Mouse (Mus musculus) CH12F3 (cell line): ENCODE data around the gene Smg6.

Experiments
- in situ Hi-C: fragments of 300-500 bp; cut with MboI; formaldehyde crosslinking; loops from 2 replicates; pipeline ENCODE4 v1.14.3; 2020; ENCODE audit warnings: low sequenced_read_pairs

Gene Smg6

DNA sequence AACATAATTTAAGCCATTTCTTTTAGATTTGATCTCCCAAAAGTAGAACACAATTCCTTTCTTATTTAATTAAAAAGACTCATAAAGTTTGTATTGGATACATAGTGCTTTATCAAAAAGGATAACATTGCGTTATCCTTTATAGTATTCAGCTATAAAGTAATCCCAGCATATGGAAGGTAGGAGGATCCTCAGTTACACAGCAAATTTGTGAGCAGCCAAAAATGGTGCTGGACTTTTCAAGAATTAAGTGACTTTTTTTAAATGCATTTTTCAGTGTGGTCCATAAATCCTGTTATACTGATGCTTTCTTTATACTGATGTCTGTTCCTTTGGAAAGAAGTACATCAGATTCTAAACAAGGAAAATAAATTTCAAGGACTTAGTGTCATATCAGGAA is 169.1 kb downstream of the Smg6 start:
- in situ Hi-C loops, result no loop called here

DNA sequence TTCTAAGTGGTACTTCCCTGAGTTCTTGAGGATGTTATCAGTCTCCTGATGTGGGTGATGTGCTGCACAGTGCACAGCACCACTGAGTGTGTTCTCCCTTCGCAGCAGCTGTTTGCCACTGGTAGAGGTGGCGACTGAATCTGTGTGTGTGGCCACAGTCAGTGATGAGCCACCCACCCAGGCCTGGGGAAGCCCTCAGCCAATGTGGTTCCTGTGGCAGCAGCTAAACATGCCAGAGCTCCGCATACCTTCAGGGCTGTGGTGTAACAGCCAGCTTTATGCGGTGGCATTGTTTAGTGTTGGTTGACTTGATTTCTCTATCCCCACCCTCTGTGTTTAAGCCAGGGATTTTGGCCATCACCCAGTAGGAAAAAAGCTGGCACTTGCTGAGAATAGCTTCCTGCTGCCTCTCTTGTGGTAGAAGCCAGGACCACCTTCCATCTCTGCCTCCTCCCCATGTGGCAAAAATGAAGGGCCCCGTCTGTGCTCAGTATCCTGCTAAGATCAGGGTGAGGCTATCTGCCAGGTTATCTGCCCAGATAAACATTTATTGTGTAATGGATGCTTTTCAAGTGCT is 177.2 kb downstream of the Smg6 start:
- in situ Hi-C loops, result no loop called here

DNA sequence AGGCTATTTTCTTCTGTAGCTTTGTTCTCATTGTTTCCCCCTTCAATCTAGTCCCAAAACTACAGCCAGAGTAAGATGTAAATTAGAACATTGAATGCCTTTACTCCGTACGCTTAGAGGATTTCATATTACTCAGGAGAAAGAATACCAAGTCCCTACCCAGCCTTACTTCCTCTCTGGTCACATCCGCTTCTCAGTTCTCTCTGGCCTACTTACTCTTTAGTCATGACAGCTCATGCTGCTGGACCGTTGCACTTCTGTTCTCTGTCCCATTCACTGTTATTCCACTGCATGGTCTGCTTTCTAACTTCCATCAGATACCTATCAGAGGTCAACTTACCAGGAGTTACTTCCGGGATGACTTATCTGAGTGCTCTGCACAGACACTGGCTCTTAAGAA is 181.0 kb downstream of the Smg6 start:
- in situ Hi-C loops, result no loop called here

DNA sequence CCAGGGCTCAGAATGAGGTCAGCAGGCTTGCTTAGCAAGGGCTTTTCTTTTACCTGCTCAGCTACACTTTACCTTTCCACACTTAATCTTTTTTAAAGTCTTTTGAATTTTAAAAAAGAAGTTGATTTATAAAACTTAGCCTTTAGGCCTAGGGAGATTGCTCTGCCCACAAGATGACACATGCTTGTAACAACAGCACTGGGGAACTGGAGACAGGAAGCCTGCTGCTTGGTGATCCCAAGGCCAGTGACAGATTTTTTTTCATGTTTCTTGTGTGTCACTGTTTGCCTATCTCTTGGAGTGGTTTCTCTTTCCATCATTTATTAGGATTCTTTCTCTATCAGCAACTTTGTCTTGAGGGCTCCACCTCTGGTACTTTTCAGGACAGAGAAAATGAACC is 183.3 kb downstream of the Smg6 start:
- in situ Hi-C loops, result no loop called here

DNA sequence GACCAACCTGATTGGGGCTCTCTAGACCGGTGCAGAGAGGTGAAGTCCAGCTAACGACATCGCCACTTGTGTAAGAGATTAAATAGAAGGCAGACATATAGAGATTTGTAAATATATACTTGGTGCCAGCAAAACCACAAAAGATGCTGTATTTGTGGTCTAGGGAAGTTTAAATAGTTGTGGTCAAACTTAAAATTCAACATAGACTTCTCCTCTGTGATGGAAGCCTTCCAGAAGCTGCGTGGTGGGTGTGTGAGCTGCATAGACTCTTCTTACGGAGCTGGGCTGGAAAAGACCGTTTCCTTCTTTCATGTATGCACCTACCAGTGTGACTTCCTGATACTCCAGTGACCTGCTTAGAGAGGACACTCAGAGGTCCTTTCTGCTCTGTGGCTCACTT is 190.8 kb downstream of the Smg6 start:
- in situ Hi-C loops, result no loop called here

DNA sequence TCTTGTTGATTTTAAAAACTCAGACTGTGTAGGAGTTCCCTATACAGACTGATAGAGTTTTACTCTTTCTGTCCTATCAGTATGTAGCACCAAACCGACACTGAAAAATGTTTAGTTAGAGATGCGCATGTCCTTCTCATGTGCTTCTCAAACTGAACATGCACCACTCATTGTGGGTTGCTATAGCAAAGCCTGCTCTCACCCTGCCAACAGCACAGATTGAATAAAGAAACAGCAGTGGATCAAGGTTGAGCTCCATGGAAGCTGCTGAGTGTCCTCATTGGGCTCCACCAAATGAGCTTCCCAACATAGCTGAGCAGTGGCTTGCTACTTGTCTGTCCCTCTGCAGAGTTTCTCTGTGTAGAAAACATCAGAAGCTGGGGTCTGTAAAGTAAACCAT is 192.5 kb downstream of the Smg6 start:
- in situ Hi-C loops, result no loop called here

DNA sequence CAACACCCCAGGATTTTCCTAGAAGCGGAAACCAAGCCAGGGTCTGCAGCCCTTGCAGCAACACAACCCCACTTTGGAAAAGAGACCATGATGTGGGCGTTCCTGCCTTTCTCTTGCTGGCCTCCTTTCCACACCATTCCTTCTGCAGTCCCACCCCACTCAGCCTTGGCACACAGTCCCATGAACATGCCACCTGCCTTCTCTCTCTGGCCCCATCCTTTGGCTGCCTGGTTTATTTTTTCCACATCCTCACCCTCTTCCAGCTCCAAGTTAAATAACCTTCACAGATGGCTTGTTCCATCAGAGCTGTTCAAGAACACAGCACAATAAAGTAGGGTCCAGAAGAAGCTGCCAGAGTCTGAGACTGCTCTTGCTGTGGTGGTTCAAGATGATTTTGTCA is 193.7 kb downstream of the Smg6 start:
- in situ Hi-C loops, result no loop called here

DNA sequence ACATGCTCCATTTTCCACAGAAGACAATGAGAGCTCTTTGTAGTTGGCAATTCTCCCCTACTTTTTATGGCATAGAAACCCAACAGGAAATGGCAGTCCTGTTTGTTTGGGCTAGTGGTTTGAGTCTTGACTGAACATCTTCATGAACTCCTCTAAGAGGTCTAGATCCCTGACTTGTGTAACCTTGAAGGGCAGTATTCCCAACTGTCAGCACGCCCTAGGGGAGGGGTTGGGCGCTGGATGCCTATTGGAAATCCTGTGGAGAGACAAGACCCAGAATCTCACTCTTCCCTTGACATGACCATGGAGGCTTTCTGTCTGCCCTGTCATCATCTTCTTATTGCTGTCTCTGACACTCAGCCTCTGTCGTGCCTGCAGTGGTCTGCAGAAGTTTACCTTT is 194.2 kb downstream of the Smg6 start:
- in situ Hi-C loops, result no loop called here

DNA sequence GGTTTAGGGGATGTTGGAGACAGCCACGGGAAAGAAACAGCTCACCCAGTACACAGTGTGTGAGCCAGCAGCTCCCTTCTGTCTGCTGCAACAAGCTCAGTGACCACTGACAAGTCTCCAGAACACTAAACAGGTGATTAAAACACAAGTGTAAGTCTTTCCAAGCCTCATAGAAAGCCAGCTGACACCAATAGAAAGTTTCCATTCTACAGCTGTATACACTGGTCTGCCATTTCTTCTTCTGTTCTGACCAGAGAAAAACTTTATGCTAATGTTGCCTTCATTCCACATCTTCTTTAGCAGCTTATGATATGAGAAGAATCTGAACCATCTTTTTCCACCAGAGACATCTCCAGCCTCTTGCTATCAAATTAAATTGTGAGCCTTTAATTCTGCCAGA is 195.7 kb downstream of the Smg6 start:
- in situ Hi-C loops, result no loop called here

DNA sequence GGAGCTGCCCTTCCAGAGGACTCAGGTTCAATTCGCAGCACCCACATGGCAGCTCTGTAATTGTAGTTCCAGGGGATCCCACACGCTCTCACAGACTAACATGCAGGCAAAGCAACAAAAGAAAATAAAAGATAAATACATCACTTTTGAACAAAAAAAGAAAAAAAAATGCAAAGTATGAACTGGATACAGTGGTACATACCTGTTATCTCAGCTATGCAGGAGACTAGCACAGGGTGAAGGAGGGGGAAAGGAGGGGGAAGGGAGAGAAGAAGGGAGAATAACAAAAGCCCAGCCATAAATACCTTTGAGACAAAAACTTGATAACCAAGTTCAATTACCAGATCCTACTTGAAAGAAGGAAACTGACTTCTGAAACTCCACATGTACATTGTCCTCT is 198.8 kb downstream of the Smg6 start:
- in situ Hi-C loops, result no loop called here

DNA sequence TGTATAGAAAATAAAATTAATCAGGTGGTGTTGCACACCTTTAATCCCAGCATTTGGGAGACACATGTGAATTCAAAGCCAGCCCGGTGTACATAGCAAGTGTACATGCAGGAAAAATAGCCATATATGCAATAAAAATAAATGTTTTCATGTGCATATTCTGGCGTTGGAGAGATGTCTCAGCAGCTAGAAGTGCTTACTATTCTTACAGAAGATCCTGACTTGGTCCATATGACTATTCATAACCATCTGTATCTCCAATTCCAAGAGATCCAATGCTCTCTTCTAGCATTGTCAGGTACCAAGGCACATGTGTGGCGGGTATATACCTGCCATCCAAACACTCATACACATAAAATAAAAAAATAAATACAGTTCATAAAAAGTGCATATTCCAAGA is 200.8 kb downstream of the Smg6 start:
- in situ Hi-C loops, result no loop called here

DNA sequence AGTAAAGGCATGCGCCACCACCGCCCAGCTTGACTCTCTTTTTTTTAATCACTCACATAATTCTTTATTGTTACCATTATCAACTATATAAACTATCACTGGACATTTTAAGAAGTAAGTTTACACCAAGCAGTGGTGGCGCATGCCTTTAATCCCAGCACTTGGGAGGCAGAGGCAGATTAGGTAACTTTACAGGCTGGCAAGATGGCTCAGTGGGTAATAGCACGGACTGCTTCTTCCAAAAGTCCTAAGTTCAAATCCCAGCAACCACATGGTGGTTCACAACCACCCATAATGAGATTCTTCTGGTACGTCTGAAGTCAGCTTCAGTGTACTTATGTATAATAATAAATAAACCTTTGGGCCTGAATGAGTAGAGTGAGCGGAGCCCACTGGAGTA is 203.9 kb downstream of the Smg6 start:
- in situ Hi-C loops, result no loop called here

DNA sequence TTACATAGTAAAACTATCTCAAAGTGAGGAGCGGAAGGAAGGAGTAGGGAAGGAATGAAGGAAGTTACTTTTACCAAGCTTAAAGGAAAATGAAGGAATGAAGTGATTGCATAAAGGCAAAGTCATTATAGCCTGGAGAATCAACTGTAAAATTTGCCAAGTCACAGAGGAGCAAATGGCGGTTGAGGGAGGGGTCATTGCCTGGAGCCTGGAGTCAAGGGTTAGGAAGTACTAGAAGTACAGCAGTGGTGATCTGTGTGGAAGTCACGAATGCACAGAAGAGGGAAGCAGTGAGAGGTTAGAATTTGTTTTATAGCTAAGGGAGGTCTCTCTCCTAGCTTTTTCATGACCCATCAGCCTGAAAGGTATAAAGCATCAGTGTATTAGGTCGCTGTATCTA is 205.7 kb downstream of the Smg6 start:
- in situ Hi-C loops, result no loop called here

DNA sequence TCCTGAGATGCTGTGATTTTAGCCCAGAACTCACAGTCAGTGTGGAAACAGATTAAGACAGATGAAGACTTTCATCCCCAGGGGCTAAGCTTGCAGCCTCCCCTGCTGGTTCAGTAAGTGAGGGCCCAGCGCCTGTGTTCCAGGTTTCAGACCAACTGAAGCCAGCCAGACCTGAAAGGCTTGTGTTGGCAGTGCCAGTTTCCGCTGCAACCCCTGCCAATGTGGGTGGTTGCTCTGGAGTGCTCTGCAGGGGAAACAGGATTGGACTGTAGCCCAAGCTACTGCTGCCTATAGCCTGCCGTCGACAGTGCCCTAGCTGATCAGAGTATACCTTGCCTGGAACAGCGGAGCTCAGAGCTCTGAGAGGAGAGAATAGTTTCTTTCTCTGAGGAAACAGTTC is 206.7 kb downstream of the Smg6 start:
- in situ Hi-C loops, result no loop called here

DNA sequence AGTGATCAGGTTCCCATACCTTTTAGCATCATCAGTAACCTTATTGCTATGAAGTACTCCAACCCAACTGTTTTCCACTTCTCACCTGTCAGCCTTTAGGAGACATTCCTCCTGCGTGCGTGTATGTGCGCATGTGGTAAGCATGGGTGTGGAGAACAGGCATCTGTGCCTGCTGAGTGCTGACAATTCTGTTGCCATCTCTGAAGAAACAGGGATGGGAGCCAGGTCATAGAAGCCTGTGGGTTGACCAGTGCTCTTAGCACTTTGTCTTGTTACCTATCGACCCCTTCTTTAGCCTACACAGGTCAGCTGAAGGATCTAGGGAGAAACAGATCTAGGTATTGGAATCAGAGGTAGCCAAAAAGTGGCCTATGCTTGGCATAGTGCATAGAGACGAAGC is 207.8 kb downstream of the Smg6 start:
- in situ Hi-C loops, result no loop called here

DNA sequence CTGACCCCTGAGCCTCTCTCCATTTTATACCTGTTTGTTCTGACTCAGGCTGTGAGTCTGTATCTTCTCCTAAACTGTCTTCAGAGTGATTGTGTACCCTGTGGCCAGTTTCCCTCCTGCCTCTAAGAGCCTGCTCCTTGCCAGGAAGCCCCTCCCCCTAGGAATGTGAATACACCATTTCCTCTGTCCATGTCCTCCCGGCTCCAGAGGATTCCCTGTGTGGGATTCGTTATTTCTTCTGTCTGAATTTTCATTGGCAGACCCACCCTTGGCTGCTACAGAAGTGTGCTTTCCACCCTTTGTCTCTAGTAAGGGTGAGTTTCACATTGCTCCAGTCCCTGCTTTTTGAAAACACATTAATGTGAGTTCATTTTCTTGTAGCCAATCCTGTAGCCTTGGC is 208.3 kb downstream of the Smg6 start:
- in situ Hi-C loops, result no loop called here

DNA sequence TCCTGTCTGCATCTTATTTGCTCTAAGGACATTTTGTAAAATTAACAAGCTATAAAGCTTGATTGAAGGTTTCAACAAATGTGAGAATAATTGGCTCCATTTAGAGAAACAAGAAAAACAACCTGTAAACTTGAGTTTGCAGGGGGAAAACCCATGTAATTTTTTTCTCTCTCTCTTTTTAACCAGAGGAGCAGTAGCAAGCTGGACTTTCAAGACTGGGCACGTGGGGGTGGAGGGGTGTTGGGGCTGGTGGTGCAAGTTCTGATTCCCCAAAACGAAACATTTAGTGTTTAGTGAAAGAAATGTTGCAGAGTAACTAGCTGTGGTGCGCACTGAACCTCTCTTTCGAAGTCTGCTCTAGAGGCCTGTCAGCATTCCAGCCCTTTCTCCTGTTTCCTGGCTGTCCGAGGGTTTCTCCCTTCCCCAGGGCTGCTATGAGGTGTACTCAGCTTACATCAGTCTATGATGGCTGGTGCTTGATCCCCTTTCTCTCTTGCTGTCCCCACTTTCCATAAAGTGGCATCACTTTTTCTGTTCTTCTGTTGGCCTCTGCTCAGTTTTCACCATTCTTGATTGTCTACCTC is 209.0 kb downstream of the Smg6 start:
- in situ Hi-C loops, result no loop called here

DNA sequence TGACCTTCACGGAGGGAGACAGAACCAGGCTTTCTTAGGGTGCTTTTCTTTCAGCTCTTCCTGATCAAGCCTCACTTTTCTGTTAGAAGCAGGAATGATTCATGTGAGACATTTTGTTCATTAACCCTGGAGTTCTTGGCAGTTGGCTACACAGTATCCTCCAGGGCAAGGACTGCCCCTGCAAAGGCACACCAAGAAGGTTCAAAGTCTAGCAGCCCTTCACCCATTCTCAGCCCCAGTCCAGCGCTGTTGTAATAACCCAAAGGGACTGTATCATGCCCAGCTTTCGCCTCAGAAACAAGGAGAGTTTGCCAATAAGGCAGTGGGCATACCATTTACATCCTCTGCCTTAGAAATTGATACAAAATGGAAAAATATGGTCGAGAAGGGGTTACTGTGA is 209.7 kb downstream of the Smg6 start:
- in situ Hi-C loops, result no loop called here

DNA sequence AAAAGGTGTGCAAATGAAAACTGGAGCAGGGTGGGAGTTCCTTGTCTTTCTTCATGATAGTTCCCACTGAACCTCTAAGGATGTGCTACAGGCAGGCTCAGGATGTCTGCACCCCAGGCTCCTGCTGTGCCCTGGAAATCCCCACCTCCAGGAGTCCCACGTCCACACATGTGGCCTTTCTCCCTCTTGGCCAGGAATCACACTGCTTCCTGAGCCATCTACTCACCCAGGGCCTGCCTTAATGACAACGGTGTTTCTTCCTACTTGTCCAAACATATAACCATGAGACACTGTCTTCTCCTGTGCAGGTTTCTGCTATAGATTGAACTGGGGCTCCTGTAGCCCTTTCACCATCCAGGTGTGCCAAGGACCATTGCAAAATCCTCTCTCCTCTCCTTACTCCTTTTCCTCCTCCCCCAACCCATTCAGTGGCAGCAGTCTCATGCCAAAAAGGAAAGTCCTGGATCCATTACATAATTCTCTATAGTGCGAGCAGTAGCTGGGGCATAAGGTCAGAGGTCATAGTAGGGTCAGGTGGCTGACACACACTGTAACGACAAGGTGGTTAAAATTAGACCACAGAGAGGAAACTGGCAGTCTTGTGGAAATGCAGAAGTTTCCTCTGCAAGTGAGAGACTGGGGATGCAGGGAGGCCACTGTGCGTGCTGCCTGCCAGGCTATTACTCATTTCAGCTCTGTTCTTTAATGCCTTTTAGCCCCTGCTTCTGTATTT is 211.2 kb downstream of the Smg6 start:
- in situ Hi-C loops, result no loop called here

DNA sequence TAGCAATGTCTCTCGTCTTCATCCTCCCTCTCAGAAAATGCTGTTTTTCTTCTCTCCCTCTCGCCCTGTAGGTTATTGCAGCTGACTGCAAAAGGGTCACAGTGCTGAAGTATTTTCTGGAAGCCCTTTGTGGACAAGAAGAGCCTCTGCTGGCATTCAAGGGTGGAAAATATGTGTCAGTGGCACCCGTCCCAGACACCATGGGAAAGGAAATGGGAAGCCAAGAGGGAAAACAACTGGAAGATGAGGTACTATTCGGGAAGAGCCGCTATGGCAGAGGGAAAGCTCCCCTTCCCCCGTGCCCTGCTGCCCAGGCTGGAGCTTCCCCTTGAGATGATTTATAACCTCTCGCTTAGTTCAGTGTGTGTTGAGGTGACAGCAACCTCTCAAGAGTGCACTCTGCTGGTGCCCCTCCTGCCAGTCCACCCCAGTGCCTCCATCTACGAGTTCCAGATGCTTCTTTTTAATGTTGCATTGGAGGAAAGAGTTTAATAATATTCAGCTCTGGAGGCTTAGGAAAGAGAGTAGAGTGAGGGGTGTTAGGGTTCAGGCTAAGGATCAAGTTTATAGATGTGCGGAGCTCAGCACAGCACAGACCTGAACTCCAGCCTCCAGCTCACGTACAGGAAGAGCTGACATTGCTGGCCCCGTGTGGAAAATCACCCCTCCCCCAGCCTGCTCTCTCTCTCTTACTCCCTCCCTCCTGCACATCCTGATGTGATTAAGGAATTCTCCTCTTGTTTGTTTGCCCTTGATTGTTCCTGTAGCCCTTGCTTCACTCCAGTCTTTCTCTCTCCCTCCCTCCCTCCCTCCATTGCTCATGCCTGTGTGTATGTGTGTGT is 213.7 kb downstream of the Smg6 start:
- in situ Hi-C loops, result no loop called here

DNA sequence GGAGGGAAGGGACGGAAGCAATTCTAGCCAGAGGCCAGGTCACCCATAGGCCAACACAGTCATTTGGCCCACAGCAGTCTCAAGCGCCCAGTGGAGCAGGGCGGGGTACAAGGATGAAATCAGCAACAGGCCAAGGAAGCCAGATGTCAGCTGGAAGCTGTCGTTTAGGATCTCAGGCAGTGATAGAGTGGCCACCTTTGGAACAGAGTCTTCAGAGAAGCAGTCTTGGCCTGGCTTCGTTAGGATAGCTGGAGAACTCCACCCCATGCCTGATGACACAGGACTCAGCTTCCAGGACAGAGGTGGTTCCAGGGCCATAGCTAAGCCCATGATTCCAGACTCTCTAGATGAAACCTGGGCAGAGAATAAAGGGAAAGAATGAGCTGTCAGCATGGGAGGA is 214.8 kb downstream of the Smg6 start:
- in situ Hi-C loops, result no loop called here

DNA sequence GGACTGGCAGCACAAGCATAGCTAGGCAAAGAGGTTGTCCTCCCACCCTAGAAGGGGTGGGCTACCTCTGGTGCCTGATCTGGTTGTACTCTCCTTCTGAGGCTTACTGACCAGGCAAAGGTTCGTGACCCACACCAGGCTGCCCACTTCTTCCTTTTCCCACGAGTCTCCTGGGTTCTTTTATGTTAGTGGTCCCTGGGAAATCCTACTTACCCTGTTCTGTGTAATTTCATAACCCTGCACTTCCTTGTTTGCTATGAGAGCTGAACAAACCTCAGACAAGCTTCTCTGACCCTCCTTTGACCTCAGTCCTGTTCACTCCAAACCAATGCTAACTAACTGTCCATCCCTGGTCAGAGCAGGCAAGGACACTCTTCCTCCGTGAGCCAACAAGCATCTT is 215.4 kb downstream of the Smg6 start:
- in situ Hi-C loops, result no loop called here
